Mouse (Mus musculus) c-Kit-negative CD71-positive TER-119-positive erythroid progenitor cells, embryonic 14.5 days (primary cell): Measurements from ENCODE around the gene Cd209g.
"Not testable (repeated sequence)": the region's sequence is repeated elsewhere in the genome, so short reads cannot be mapped to it uniquely, and the experiment has no call there.

Source experiments
- DNase-seq: peaks from one replicate; pipeline ENCODE4 v3.0.0-alpha.2; 2013; ENCODE audit warnings: low read depth, low spot score

The Cd209g gene

DNA sequence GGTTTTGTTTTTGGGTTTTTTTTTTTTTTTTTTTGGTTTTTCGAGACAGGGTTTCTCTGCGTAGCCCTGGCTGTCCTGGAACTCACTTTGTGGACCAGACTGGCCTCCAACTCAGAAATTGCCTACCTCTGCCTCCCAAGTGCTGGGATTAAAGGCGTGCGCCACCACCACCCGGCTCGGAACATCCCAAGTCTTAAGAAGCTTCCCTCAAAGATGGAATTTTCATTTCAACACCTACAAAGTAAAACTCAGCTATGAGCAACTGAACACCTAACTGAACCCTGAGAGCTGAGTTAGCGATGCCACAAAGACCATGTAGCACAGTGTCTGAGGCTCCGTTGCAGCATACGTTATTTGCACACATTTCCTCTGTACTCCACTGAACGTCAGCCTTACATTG lies at the start of gene Cd209g:
Gene Cd209g (plus strand): TSS at position 301 of the 400 bp plus-strand sequence.
- DNase-seq, result no peak

DNA sequence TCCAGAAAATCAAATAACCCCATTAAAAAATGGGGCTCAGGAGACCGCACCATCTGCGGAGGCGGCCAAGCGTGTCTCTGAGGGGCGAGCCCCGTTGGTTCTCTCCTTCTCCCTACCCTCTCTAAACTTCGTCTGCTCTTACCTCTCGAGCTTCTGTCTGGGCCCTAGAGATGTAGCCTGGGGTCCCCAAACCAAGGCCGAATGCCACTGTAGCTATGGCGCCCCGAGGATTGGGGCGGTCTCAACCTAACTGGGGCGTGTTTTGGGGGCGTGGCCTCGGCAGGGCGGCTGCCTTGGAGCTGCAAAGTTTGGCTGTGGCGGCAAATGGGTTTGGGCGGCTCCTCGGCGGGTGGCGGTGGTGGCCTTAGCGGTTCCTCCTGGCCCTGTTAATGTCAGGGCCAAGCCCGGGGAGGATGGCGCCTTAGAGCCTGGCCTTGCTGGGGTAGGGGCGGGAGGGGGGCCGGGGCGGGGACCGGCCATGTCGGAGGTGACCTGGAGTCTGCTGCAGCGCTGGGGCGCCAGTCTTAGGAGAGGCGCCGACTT lies 46.6 kb upstream of the Cd209g start:
- DNase-seq, result not testable (repeated sequence)

DNA sequence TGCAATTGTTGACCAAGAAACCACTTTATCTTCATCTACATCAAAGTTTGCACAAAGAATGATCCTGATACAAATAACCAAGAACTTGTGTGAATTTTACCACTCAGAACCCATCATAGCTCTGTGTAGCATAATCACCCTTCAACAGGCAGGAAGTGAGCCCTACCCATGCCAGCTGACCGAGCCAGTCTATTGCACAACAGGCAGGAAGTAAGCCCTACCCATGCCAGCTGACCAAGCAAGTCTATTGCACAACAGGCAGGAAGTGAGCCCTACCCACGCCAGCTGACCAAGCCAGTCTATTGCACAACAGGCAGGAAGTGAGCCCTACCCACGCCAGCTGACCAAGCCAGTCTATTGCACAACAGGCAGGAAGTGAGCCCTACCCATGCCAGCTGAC lies 45.4 kb upstream of the Cd209g start:
- not testable (repeated sequence) for DNase-seq

DNA sequence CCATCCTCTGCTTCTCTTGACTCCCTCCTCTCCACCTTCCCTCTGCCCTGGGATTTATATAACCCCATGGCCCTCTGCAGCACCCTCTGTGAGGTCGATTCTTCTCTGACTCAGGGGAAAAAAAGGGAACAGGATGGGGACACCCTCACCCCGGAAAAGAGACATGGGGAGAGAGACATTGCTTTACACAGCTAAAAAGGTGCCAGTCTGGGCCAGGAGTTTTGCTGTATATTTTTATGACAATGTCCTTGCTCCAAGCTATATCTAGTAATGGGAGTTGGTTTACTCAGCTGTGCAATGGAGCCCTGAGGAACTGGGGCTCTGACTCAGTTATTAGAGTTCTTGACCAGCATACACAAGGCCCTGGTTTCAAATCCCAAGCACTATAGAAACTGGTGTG lies 28.2 kb upstream of the Cd209g start, which contains the start of gene Cd209f:
Gene Cd209f (minus strand): TSS at position 101 of the 400 bp plus-strand sequence.
- not testable (repeated sequence) for DNase-seq

DNA sequence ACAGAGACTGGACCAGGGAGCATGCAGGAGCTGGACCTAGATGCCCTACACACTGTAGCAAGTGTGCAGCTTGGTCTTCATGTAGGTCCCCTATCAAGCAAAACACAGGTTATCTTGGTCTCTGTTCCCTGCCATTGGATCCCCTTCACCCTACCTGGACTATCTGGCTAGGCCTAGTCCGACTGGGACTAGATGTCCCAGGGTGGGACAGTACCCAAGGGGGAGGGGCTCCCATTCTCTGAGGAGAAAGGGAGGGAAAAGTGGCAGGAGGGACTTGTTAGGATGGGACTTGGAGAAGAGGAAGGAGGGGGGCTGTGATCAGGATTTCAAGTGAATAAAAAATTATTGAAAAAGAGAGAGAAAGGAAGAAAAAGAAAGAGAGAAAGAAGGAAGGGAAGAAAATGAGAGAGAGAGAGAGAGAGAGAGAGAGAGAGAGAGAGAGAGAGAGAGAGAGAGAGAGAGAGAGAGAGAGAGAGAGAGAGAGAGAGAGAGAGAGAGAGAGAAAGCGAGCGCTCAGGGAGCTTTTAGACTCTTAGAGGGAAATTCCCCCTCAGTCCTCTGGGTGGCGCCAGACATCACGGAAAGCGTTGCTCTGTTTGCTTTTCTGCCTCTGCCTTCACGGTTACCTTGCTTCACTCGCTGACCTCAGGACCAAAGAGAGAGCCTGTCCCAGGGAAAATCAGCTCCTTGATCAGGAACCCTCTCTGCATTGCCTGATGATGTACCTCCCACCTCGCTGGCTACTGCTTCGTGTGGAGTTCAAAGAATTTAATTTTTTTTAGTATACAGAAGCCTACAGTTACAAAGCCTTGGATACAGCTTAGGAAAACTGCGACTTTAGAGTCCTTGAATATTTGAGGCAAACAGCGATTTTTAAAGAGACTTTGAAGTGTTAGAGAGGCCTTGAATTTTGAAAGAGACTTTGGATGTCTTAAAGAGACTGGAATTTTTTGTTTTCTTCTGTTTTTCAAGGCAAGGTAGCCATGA lies 6.1 kb downstream of the Cd209g start:
- DNase-seq, result peak; percentile 42

DNA sequence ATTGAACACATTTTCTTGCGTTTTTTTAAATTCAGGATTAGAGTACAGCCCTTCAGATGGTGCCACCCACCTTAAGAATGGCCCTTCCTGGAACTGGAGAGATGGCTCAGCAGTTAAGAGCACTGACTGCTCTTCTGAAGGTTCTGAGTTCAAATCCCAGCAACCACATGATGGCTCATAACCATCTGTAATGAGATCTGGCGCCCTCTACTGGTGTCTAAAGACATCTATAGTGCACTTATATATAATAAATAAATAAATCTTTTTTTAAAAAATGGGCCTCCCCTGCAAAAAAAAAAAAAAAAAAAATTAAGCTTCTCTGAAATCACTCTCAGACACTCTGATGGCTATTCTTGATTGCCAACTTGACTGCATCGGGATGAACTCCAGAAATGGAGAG lies 7.8 kb downstream of the Cd209g start:
- peak; percentile 22 for DNase-seq

DNA sequence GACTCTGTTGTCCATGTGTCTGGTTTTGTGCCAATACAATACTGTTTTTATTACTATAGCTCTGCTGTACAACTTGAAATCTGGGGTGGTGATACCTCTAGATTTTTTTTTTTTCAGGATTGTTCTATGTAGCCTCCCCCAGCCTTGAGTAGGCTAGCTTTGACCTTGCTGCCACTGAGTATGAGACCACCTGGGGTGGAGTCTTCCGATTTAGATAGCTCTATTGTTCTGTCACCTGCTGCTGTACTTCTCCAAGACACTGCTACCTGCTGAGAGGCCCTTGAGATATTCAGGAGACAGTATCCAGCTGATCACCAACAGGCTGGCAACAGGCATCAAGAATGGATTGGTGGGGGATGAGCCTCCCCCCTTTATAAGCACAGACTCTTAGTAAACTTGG lies 13.4 kb downstream of the Cd209g start:
- DNase-seq, result no peak

DNA sequence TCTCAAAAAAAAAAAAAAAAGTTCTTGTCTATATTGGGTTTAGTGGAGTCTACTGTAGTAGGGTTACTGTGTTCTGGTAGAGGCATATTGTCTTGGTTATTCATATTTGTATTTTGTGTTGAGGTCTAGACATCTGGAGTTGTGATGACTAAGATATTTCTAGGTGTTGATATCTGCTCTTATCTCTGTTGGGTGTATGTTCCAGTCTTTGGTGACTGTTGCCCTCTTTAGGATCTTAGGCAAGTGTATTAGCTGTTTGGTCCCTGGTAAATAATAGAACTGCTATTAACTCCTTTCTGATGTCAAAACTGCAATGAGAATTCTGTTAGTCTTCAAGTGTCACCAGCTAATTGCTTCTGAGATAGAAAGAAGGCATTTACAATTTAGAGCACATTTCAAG lies 21.0 kb downstream of the Cd209g start:
- no peak for DNase-seq

DNA sequence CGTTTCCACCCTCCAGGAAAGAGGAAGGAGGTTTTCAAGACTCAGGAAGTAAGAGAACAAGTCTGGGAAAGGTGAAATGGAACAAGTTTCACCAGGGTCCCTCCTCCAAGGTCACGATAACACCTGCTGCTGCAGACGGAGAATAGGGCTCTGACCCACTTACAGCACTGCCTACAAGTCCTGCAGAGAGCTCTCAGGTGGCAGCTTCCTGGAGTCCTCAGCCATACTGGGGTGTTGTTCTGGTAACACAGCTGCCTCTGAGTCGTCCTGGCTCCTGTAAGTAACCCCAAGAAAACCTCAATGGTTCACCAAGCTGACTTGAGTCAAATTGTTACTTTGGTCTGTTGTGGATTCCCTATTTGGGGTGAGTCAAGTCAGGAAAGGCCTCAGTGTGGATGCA lies 28.9 kb downstream of the Cd209g start:
- DNase-seq, result no peak

DNA sequence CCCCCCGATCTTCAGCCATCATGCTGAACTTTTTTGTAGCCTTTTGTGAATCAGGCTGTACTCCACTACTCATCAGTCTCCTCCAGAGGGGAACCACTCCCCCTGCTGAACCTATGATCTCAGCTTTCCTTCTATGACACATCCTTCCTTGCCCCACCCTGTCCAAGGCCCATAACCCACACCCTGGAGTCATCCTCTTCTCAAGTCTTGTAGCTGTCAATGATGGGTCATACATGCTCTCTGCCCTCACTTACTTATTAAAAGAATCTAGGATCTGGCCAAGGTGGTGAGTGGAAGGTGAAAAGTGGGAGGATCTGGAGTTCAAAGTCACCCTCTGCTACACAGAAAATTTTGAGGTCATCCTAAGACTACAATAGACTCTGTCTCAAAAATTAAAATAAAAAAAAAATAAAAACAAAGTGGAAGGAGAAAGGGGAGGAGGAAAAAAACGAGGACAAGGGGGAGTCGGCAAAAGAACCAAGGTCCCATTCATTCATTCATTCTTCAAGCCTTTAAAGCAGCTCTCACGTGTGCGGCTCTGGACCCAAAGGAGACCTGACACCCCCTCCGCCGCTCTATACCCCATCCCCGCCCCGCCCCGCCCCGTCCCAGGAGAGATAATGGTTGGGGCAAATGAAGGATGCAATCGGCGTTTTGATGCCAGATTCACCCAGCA lies 31.4 kb downstream of the Cd209g start:
- DNase-seq, result no peak

DNA sequence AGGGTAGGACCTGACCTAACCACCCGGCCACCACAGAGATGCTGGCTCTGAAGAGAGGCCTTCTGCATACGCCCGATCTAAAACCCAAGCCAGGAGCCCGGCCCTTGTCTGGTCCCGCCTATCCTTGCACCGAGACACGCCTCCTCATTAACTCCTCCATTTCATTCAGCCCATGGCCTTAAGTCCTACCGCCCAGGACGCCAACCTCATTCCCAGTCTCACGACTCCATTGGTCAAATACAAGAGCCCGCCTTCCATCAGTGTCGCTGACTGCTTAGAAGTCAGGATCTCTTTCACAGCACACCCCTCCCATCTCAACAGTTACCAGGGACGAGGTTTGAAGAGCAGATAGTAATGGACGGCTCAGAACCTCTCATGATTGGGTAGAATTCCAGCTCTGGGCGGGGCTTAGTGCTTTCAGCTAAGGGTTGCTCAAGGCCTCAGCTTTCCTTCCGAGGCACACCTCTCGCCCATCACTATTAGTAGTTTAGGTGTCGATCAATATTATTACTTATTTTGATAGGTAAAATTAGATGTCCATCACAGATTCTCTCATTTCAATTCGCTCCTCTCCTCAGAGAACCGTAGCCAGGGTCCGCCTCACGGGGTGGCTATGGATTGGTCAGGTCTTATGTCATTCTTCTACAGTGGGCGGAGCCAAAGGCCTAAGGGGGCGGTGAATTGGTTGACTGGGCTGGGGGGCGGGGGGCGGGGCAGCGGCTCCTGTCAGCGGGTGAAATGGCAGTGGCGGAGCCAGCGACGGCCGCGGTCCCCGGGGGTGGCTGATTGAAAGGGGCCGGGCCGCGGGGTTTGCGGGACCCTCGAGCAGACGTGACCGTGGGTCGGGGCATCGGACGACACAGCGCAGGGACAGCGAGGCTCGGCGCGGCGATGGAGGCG lies 32.2 kb downstream of the Cd209g start, which contains the start of gene Evi5l:
Gene Evi5l (plus strand): TSS at position 716 of the 900 bp plus-strand sequence.
- peak; percentile 96 for DNase-seq

DNA sequence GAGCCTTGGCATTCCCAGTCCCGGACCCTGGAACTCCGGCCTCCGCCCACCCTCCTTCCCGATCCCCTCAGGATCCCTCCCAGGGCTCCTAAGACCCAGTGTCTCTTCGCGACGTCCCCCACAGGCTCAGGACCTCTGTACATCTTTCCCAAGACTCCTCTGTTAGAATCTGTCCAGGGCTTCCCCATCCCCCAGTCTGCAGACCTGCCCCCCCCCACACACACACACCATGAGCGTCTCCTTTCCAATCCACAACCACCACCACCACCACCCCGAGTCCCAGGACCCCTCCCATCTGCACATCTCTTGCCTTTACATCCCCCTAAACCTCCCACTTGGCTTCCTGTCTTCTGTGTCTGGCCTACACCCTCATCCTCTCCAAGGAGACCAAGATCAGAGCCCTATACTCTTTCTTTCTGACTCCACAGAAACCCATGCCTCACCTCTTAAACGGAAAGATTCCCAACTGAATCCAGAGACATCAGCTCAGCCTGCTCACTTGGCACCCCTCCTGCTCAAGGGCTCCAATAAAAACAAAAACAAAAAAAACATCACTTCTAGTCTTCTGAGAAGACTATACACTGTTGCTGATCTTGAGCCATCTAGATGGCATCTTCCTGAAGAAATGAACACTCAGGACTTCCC lies 33.1 kb downstream of the Cd209g start:
- no peak for DNase-seq

DNA sequence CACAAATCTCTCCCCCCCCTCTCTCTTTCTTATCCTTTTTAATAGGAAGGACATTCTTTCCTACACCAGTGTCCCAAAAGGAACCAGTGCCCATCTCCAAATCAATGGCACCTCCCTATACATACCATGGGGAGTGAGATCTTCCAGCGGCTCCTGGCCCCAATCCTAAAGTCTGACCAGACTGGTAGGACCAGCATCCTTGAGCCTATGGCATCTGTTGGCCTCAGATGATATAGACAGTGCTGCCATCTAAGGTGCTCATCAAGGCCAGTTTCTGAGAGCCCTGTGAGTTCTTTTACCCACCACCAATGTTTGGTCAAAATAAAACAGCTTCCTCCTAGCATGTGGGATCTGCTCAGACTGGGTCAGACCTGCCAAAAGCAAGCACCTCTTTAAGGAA lies 34.0 kb downstream of the Cd209g start:
- no peak for DNase-seq

DNA sequence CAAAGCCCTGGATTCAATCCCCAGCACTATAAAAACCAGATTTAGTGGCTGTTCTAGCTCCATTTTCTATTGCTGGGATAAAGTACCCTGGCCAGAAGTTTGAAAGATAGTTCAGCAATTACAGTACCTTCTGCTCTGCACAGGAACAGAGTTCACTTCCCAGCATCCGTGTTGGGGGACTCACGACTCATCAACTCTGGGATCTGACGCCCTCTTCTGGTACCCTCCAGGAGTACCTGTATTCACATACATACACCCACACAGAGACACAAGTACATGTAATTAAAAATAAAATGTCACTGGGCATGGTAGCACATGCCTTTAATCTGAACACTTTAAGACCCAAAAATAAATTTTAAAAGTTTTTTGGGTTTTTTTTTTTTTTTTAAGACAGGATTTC lies 38.6 kb downstream of the Cd209g start:
- DNase-seq, result no peak

DNA sequence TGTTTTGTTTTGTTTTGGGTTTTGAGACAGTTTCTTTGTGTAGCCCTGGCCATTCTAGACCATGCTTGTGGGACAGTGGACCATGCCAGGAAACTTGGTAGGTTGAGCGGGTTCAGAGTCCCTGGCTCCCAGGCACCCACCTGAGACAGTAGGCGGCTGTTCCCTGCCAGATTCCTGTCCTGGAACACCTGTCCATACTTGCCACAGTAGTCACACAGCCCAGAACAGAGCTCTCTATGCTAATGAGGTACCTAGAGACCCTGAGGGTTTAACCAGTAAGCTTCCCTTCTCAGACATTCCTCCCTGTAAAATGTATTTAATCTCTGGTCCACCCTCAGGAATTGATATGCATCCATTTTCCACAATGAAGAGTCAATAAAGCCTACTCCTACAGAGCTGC lies 40.1 kb downstream of the Cd209g start:
- DNase-seq, result no peak

DNA sequence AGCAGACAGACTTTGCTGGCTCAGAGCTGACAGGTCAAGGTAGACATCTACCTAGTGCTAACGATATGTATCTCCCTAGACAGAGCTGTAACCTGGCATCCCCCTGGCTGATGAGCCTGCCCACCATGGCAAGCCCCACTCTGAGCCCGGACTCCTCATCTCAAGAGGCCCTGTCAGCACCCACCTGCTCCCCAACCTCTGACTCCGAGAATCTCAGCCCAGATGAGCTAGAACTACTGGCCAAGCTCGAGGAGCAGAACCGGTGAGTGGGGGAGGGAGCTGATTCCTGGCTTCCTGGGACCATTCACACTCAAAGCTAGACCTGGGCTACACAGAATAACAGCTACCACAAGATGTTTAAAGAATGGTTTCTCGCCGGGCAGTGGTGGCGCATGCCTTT lies 49.5 kb downstream of the Cd209g start:
- DNase-seq, result no peak

DNA sequence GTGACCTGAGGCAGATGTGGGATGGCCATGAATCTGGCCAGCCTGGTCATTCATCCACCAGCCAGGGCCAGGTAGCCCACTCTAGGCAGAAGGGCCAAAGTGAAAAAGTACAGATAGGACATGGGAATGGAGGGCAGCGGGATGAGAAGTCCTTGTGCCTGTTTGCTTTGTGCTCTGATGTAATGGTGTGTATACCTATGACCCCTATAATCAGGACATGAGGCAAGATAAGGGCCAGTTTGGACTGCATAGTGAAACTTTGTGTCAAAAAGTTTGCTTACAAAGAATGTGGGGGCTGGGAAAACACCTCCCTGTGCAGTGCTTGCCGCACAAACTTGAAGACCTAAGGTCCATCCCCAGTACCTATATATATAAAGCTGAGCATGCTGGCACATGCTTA lies 52.3 kb downstream of the Cd209g start:
- no peak for DNase-seq
